Mouse (Mus musculus): ENCODE measurements around the gene Slc25a19.

DNA sequence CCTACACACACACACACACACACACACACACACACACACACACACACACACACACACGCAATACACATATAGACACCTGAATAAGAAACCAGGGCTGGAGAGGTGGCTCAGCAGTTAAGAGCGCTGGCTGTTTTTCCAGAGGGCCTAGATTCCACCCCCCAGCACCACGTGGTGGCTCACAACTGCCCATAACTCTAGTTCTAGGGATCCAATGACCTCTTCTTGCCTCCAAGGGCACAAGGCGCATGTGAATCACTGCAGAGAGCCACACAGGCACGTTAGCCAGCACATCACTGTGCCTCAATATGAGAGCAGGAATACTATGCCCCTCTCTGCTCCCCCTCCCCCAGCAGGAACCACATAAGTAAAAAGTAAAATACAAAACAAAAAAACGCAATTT lies 11.2 kb downstream of the Slc25a19 start:
- TF ChIP-seq CTCF (IDR thresholded peaks at IDR 0.05; ENCODE audit: insufficient read depth, low read length) (no peak), POLR2A (IDR thresholded peaks at IDR 0.05; ENCODE audit: borderline replicate concordance, extremely low read depth, low read depth, low read length) (no peak)
